Mouse (Mus musculus): ENCODE data around the gene Tmem62.

GRCm38 (mm10) chr2:120970559-120971080 lies 6.2 kb upstream of the Tmem62 start, which contains the start of gene Ubr1:
- TF ChIP-seq POLR2A (IDR thresholded peaks at IDR 0.05; ENCODE audit: low read depth, low read length): peak; percentile 94
- TF ChIP-seq CTCF (IDR thresholded peaks at IDR 0.05; ENCODE audit: borderline replicate concordance, insufficient read depth, low read length): no peak
